Mouse (Mus musculus) forebrain, embryonic 12.5 days (tissue): ENCODE measurements at regions not wholly inside any gene's neighbourhood (a gene's known extent, or its start where the extent isn't known, plus 50 kb on each side); places are given as distances from the start of the nearest gene placed in this dataset.

Experiments used
- ATAC-seq: fragments of 200-750 bp; cut with Nextera tagmentation; 2 replicates; pipeline ENCODE4 v1.8.0; 2017; ENCODE audit warnings: moderate TSS enrichment; ENCODE audit not compliant: low FRiP score
- H3K27ac ChIP-seq: fragments of 300-500 bp; sonication (generic); 2 replicates; pipeline ENCODE4 v1.5.1; 2016; ENCODE audit warnings: mild to moderate bottlenecking
- H3K27me3 ChIP-seq: fragments of 300-500 bp; sonication (generic); 2 replicates; pipeline ENCODE4 v1.6.1; 2016; ENCODE audit warnings: mild to moderate bottlenecking
- H3K36me3 ChIP-seq: fragments of 300-500 bp; sonication (generic); replicated peaks from 2 replicates; pipeline ENCODE4 v1.6.1; 2016; ENCODE audit warnings: mild to moderate bottlenecking
- H3K4me1 ChIP-seq: fragments of 300-500 bp; sonication (generic); 2 replicates; pipeline ENCODE4 v1.6.1; 2016
- H3K4me2 ChIP-seq: fragments of 300-500 bp; sonication (generic); 2 replicates; pipeline ENCODE4 v1.6.1; 2016; ENCODE audit warnings: mild to moderate bottlenecking, moderate library complexity
- H3K4me3 ChIP-seq: fragments of 300-500 bp; sonication (generic); replicated peaks from 2 replicates; pipeline ENCODE4 v1.5.1; 2016; ENCODE audit warnings: mild to moderate bottlenecking
- H3K9ac ChIP-seq: fragments of 300-500 bp; sonication (generic); 2 replicates; pipeline ENCODE4 v1.6.1; 2016; ENCODE audit warnings: mild to moderate bottlenecking
- H3K9me3 ChIP-seq: fragments of 300-500 bp; sonication (generic); 2 replicates; pipeline ENCODE4 v1.6.1; 2016
- WGBS: fragments of 180-500 bp; shearing (Covaris S2); methylation state at CpG from one replicate; pipeline ENCODE4 v1.1.7; 2016; 5-methylcytosine and 5-hydroxymethylcytosine counted together

DNA sequence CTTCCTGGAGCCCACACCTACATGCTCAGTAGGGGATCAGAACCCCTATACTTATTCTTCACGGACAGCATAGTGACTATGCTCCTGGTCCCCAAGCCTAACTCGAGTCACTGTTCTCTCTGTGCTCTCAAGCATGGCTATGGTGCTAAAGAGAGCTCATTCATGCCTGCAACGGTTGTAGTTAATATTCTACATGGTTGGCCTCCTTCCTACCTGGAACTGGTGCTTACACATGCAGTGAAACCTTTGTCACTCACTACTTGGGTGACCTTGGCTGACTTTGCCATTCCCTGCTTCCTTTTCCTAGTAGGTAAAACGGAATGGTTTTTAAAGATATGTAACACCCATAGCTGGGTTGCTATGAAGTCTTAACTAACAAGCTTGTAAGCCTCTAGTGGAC, 70.3 kb upstream of the Gadd45a start:
- ATAC-seq: no peak
- no peaks in the 10 kb centered on the region for H3K36me3 ChIP-seq
- no peak overlapping the region for H3K4me3 ChIP-seq
- H3K9ac ChIP-seq: no peak overlapping the region
- no peaks in the 10 kb centered on the region for H3K9me3 ChIP-seq
- no peaks in the 10 kb centered on the region for H3K4me1 ChIP-seq
- 83% methylated on average over 4 of the region's 4 CpGs for WGBS
- H3K4me2 ChIP-seq: no peak overlapping the region
- H3K27ac ChIP-seq: no peak overlapping the region
- H3K27me3 ChIP-seq: peaks cover 3% of the 10 kb centered on the region; the same call in 1 of the 2 replicates

DNA sequence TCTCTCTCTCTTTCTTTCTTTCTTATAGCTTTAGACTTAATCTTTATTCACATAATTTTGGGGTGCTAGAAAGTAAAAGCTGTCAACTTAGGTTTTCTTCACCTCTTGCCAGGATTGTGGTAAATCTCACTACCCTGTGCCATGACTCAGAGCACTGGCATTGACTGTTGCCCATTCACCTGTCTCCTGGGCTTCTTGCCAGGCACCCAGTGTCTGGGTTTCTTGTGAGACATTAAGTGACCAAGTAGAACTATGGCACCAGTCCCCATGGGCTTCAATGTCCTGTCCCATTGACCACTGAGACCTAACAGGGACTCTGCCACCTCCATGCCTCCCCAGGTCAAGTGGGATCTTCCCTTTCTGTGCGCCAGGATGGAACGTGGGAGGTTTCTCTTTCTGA, 69.2 kb upstream of the Gadd45a start:
- no peak overlapping the region for H3K4me3 ChIP-seq
- H3K27me3 ChIP-seq: no peaks in the 10 kb centered on the region
- no peak for ATAC-seq
- H3K4me2 ChIP-seq: no peak overlapping the region
- H3K27ac ChIP-seq: no peak overlapping the region
- H3K9me3 ChIP-seq: no peaks in the 10 kb centered on the region
- no peaks in the 10 kb centered on the region for H3K4me1 ChIP-seq
- WGBS: 90% methylated on average over 2 of the region's 2 CpGs
- H3K9ac ChIP-seq: no peak overlapping the region
- no peaks in the 10 kb centered on the region for H3K36me3 ChIP-seq

GRCm38 (mm10) chr6:67105386-67105785, 68.1 kb upstream of the Gadd45a start:
- Histone ChIP-seq H3K4me3 (no peak overlapping the region), H3K9me3 (no peaks in the 10 kb centered on the region), H3K27me3 (no peaks in the 10 kb centered on the region), H3K36me3 (no peaks in the 10 kb centered on the region), H3K4me1 (no peaks in the 10 kb centered on the region), H3K9ac (no peak overlapping the region), H3K27ac (no peak overlapping the region), H3K4me2 (no peak overlapping the region)
- no peak for ATAC-seq
- 8% methylated on average over 4 of the region's 4 CpGs for WGBS

DNA sequence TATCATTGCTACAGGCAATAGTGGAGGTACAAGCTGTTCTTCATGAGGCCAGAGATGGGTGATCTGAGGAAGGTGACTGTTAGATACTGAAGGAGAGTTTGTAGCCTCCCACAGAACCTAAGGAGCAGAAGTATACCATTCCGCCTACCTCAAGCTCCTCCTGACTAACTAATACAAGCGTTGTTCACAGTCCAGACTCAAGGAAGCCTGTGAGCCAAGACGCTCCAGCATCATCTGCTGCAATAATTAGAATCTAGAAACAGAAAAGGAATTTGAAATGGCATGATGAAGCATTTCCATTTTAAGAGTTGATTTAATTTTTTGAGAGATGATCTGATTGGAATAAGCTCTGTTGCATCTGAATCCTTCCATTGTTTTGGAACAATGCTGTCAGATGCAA, 66.9 kb upstream of the Gadd45a start:
- H3K4me2 ChIP-seq: no peak overlapping the region
- no peak for ATAC-seq

GRCm38 (mm10) chr6:67102541-67103134, 65.4 kb upstream of the Gadd45a start:
- 72% methylated on average over 11 of the region's 11 CpGs for WGBS
- Histone ChIP-seq H3K27ac (no peak overlapping the region), H3K27me3 (no peaks in the 10 kb centered on the region), H3K9me3 (no peaks in the 10 kb centered on the region), H3K9ac (no peak overlapping the region), H3K4me1 (no peaks in the 10 kb centered on the region), H3K36me3 (no peaks in the 10 kb centered on the region), H3K4me3 (no peak overlapping the region), H3K4me2 (no peak overlapping the region)
- ATAC-seq: no peak

More for the DNA sequence above, 66.9 kb upstream of the Gadd45a start:
- Histone ChIP-seq H3K9me3 (no peaks in the 10 kb centered on the region), H3K9ac (no peak overlapping the region), H3K27ac (no peak overlapping the region), H3K36me3 (no peaks in the 10 kb centered on the region), H3K4me3 (no peak overlapping the region), H3K4me1 (no peaks in the 10 kb centered on the region), H3K27me3 (no peaks in the 10 kb centered on the region)
- WGBS: 86% methylated on average over 3 of the region's 3 CpGs

DNA sequence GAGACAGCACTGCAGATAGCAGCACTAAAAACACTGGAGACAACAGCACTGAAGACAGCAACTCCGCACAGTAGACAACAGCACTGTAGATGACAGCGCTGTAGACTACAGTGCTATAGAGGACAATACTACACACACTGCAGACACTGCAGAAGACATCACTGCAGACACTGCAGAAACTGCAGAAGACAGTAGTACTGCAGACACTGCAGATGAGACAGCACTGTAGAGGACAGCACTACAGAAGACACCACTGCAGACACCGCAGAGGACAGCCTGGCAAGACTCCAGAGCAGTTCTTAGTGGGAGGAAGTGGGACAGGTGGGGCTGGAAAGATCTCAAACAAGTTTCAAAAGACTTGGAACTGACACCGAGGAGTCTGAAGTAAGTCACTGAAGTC, 64.8 kb upstream of the Gadd45a start:
- no peak overlapping the region for H3K4me3 ChIP-seq
- no peak overlapping the region for H3K9ac ChIP-seq
- H3K4me2 ChIP-seq: no peak overlapping the region
- no peaks in the 10 kb centered on the region for H3K9me3 ChIP-seq
- H3K27ac ChIP-seq: no peak overlapping the region
- no peaks in the 10 kb centered on the region for H3K4me1 ChIP-seq
- 92% methylated on average over 4 of the region's 4 CpGs for WGBS
- ATAC-seq: no peak
- no peaks in the 10 kb centered on the region for H3K36me3 ChIP-seq
- no peaks in the 10 kb centered on the region for H3K27me3 ChIP-seq

GRCm38 (mm10) chr6:67094426-67094825, 57.2 kb upstream of the Gadd45a start:
- no peaks in the 10 kb centered on the region for H3K9me3 ChIP-seq
- no peaks in the 10 kb centered on the region for H3K27me3 ChIP-seq
- 79% methylated on average over 3 of the region's 3 CpGs for WGBS
- no peaks in the 10 kb centered on the region for H3K4me1 ChIP-seq
- no peak overlapping the region for H3K4me2 ChIP-seq
- ATAC-seq: no peak
- no peak overlapping the region for H3K9ac ChIP-seq
- no peak overlapping the region for H3K4me3 ChIP-seq
- H3K36me3 ChIP-seq: no peaks in the 10 kb centered on the region
- H3K27ac ChIP-seq: no peak overlapping the region

GRCm38 (mm10) chr6:67093128-67093527, 55.9 kb upstream of the Gadd45a start:
- Histone ChIP-seq H3K4me3 (no peak overlapping the region), H3K4me2 (no peak overlapping the region), H3K9me3 (no peaks in the 10 kb centered on the region), H3K36me3 (no peaks in the 10 kb centered on the region), H3K27me3 (no peaks in the 10 kb centered on the region), H3K4me1 (no peaks in the 10 kb centered on the region), H3K9ac (no peak overlapping the region), H3K27ac (no peak overlapping the region)
- ATAC-seq: no peak
- WGBS: 77% methylated on average over 1 of the region's 1 CpGs

- Histone ChIP-seq H3K4me3 (no peak overlapping the region), H3K9me3 (no peaks in the 10 kb centered on the region), H3K4me1 (0 out of 2 replicates have a peak, but pooled peaks cover 4% of the 10 kb centered on the region), H3K27ac (no peak overlapping the region), H3K27me3 (no peaks in the 10 kb centered on the region), H3K36me3 (no peaks in the 10 kb centered on the region), H3K4me2 (no peak overlapping the region), H3K9ac (no peak overlapping the region)
- ATAC-seq: no peak
- 83% methylated on average over 4 of the region's 4 CpGs for WGBS
These were observed 52.9 kb upstream of the Gadd45a start for GRCm38 (mm10) chr6:67090150-67090549.

- Histone ChIP-seq H3K4me1 (0 out of 2 replicates have a peak, but pooled peaks cover 4% of the 10 kb centered on the region), H3K4me3 (no peak overlapping the region), H3K4me2 (no peak overlapping the region), H3K27ac (no peak overlapping the region), H3K27me3 (no peaks in the 10 kb centered on the region), H3K9me3 (no peaks in the 10 kb centered on the region), H3K36me3 (no peaks in the 10 kb centered on the region), H3K9ac (no peak overlapping the region)
- WGBS: 77% methylated on average over 3 of the region's 3 CpGs
- ATAC-seq: no peak
These were observed 52.4 kb upstream of the Gadd45a start for GRCm38 (mm10) chr6:67089530-67090140.

GRCm38 (mm10) chr6:67088741-67089455, 51.6 kb upstream of the Gadd45a start:
- no peaks in the 10 kb centered on the region for H3K36me3 ChIP-seq
- no peak for ATAC-seq
- no peak overlapping the region for H3K4me3 ChIP-seq
- 0 out of 2 replicates have a peak, but pooled peaks cover 4% of the 10 kb centered on the region for H3K4me1 ChIP-seq
- no peak overlapping the region for H3K27ac ChIP-seq
- no peak overlapping the region for H3K9ac ChIP-seq
- H3K9me3 ChIP-seq: no peaks in the 10 kb centered on the region
- 77% methylated on average over 21 of the region's 21 CpGs for WGBS
- H3K4me2 ChIP-seq: no peak overlapping the region
- no peaks in the 10 kb centered on the region for H3K27me3 ChIP-seq

DNA sequence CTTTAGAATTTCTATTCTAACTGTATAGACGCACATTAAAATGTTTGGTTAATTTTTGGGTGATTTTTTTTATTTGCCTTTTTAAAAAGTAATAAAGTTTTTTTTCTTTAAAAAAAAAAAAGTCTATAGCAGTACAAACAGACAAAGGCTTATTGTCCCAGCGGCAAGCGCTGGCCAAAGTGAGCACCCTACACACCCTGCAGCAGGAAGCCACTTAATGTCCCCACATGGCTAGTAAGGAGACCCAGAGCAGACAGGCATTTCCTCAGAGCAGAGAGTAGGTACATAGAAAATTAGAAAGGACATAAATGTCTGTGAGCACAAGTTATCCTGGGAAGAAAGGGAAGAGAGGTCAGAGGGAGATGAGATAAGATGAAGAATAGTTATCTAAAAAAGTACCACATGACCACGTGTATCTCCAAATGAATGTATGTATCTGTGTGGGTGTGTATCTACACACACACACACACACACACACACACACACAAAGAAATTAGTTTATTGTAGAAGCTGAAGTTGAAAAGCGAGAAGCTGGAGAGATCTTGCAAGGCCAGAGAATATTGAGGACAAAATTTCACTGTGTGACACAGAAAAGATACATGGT, 50.7 kb upstream of the Gadd45a start:
- Histone ChIP-seq H3K27ac (no peak overlapping the region), H3K4me3 (no peak overlapping the region), H3K4me1 (0 out of 2 replicates have a peak, but pooled peaks cover 4% of the 10 kb centered on the region), H3K9ac (no peak overlapping the region), H3K27me3 (no peaks in the 10 kb centered on the region), H3K36me3 (no peaks in the 10 kb centered on the region), H3K9me3 (no peaks in the 10 kb centered on the region), H3K4me2 (no peak overlapping the region)
- 85% methylated on average over 5 of the region's 5 CpGs for WGBS
- no peak for ATAC-seq
